Mouse (Mus musculus): Measurements from ENCODE around the gene Wdr24. TPM values are rescaled to one million over a fixed set of nuclear protein-coding genes. Genes with fewer than 3 reads are reported as not detected.

The Wdr24 gene
- total and polyA plus RNA-seq, 2 experiments from 2014 or later = 22.6 to 39.7 TPM

DNA sequence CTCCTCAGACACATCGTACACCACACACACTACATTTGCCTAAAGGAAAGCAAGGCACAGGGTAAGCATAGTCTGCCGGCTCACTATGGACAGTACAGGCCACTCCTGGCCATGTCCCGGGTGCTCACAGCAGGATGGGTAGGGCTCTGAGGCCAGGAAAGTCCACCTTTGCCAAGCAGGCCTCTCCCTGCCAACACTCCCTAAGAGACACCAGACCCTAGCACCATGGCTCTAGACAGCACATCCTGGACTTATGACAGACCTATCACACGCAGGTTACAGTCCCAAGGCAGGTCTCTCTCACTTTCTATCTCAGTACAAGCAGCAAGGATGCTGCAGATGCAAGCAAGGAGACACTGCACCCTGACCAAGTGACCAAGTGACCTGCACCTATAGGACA is 19.7 kb downstream of the Wdr24 start:
- WGBS = 91% methylated on average over 4 of the region's 4 CpGs
- H3K4me2 ChIP-seq (ENCODE audit: low read depth, low read length) = peak overlapping the region; percentile 67
- peaks cover 37% of the 10 kb centered on the region for H3K36me3 ChIP-seq (ENCODE audit: insufficient read depth, low read length)
- ATAC-seq = no peak
- peaks cover 7% of the 10 kb centered on the region; the same call in 1 of the 2 replicates for H3K4me1 ChIP-seq (ENCODE audit: insufficient read depth, low read length)
- no peak overlapping the region for H3K27ac ChIP-seq
- DNase-seq (ENCODE audit: low spot score) = no peak
- peak overlapping the region; percentile 75 for H3K9ac ChIP-seq (replicated peaks; ENCODE audit: low read length)
- no peak for TF ChIP-seq CTCF (IDR thresholded peaks at IDR 0.05; ENCODE audit: low read depth)
- H3K4me3 ChIP-seq (ENCODE audit: low read length) = peak overlapping the region; percentile 83
- H3K27me3 ChIP-seq (ENCODE audit: insufficient read depth, low read length) = no peaks in the 10 kb centered on the region
- H3K9me3 ChIP-seq (ENCODE audit: low read length) = no peaks in the 10 kb centered on the region

DNA sequence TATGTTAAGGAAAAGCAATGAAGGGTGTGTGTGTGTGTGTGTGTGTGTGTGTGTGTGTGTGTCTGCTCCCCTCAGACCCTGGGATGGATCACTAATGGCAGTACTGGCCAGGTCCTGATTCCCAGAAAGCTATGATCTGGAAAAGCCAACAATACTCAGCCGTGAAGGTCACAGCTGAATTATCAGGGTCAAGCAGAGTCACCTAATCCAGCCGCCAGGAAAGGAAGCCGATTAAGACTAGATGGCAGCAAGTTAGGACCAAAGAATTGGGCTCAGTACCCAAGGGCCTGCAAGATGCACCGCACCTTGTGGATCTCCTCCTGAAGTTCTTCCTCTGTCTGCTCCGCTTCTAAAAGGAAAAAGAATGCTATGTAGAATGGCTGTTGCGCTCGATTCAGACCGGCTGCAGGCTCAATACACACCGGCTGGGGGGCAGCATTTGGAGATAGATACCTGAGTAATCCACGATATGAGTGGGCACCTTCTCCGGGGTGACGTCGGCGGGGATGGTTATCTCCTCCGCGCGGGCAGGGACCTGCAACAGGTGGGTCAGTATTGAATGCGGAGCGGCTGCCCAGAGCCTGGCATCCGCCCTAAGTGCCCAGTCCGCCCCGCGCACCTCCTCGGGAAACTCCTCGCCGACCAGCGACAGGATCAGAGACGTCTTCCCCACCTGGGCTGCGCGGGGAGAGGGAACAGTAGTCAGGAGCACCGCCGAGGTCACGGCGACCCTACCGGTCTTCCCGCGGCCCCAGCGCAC is 20.4 kb downstream of the Wdr24 start:
- no peak for TF ChIP-seq CTCF (IDR thresholded peaks at IDR 0.05; ENCODE audit: low read depth)
- Histone ChIP-seq H3K9ac (replicated peaks; ENCODE audit: low read length) (peak overlapping the region; percentile 75), H3K9me3 (ENCODE audit: low read length) (no peaks in the 10 kb centered on the region), H3K36me3 (ENCODE audit: insufficient read depth, low read length) (peaks cover 36% of the 10 kb centered on the region), H3K27me3 (ENCODE audit: insufficient read depth, low read length) (no peaks in the 10 kb centered on the region), H3K27ac (peak overlapping the region; percentile 83), H3K4me2 (ENCODE audit: low read depth, low read length) (peak overlapping the region; percentile 67), H3K4me1 (ENCODE audit: insufficient read depth, low read length) (peaks cover 7% of the 10 kb centered on the region; the same call in 1 of the 2 replicates), H3K4me3 (ENCODE audit: low read length) (peak overlapping the region; percentile 83)
- DNase-seq (ENCODE audit: low spot score) (peak; percentile 32), ATAC-seq (no peak)
- WGBS = 3% methylated on average over 37 of the region's 38 CpGs

DNA sequence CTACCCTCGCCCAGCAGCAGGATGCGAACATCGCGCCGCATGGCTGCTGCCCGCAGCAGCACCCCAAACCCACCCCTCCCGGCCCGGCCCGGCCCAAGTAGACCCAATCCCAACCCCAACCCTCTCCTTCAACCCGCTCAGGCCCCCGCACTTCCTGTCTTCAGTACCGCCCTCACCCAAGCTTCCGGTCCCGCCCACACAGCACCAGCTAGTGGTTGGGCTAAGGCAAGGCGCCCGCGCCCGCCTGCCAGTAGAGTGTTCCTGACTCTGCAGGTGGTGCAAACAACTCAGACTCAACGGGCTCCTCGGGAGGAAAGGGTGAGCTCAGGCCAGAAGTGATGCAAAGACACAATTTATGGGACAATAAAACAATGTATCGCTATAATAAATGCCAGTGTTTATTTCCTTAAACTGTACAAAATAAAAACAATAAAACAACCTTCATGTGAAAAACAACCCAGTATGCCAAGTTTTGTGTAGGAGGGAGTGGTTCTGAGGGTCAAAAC is 21.0 kb downstream of the Wdr24 start, which contains the start of gene Rhot2:
TSS of gene Rhot2 (minus strand) at position 456 of the 506 bp plus-strand sequence.
- H3K36me3 ChIP-seq (ENCODE audit: insufficient read depth, low read length) = peaks cover 30% of the 10 kb centered on the region
- TF ChIP-seq CTCF (IDR thresholded peaks at IDR 0.05; ENCODE audit: low read depth) = peak; percentile 82
- peak; percentile 95 for ATAC-seq

GRCm38 (mm10) chr17:25860229-25860628 is 36.8 kb downstream of the Wdr24 start:
- Histone ChIP-seq H3K4me2 (ENCODE audit: low read depth, low read length) (peak overlapping the region; percentile 82), H3K9ac (replicated peaks; ENCODE audit: low read length) (peak overlapping the region; percentile 72), H3K4me1 (ENCODE audit: insufficient read depth, low read length) (peaks cover 11% of the 10 kb centered on the region), H3K27ac (no peak overlapping the region), H3K36me3 (ENCODE audit: insufficient read depth, low read length) (peaks cover 5% of the 10 kb centered on the region; the same call in 1 of the 2 replicates), H3K27me3 (ENCODE audit: insufficient read depth, low read length) (no peaks in the 10 kb centered on the region), H3K9me3 (ENCODE audit: low read length) (no peaks in the 10 kb centered on the region), H3K4me3 (ENCODE audit: low read length) (no peak overlapping the region)
- TF ChIP-seq CTCF (IDR thresholded peaks at IDR 0.05; ENCODE audit: low read depth) = no peak
- no peak for DNase-seq (ENCODE audit: low spot score)
- ATAC-seq = no peak
- 93% methylated on average over 6 of the region's 6 CpGs for WGBS

More for the DNA sequence above, 21.0 kb downstream of the Wdr24 start, which contains the start of gene Rhot2:
- Histone ChIP-seq H3K27me3 (ENCODE audit: insufficient read depth, low read length) (no peaks in the 10 kb centered on the region), H3K4me1 (ENCODE audit: insufficient read depth, low read length) (peaks cover 7% of the 10 kb centered on the region; the same call in 1 of the 2 replicates), H3K9me3 (ENCODE audit: low read length) (no peaks in the 10 kb centered on the region), H3K4me2 (ENCODE audit: low read depth, low read length) (peak within 1 kb of the TSS; percentile 67), H3K4me3 (ENCODE audit: low read length) (peak within 1 kb of the TSS; percentile 83), H3K9ac (replicated peaks; ENCODE audit: low read length) (peak within 1 kb of the TSS; percentile 75), H3K27ac (peak within 1 kb of the TSS; percentile 83)
- peak; percentile 96 for DNase-seq (ENCODE audit: low spot score)
- WGBS = 2% methylated on average over 17 of the region's 21 CpGs

DNA sequence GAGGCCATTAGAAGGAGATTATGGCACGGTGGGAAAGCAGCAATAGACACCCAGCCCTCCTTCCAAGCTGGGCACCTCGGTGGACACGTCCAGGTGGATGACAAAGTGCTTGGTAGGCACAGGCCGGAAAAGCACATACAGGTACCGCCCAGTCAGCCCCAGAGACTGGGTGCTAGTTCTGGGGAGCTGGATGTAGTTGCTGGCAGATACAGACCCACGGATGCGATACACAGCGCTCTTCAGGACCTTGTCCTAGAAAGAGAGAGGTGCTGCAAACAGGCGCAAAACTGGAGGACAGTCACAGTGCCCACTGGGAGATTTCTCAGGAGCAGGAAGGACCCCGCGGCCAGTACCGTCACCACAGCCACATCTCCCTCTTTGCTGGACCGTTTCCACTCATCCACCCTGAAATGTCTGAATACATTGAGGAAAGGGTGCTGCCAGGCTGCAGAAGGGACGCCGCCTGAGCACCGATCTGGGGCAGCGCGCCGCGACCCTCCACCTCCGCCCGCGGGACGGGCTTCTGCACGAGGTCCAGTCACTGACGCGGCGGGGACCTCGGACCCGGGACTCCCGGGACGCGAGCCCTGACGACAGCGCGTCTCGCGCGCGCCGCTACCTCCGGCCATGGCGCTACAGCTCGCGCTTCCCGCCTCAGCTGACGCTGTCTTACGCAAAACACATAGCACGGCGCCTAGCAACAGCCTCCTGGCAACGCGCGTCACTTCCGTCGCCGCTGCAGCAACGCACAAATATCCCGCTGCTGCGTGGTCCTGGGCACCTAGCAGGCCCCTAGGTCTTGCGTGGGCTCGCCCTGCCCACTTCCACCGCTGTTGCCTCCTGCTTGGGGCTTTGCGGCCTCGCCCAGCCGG is 37.6 kb downstream of the Wdr24 start, which contains the start of gene Wdr90:
TSS of gene Wdr90 (minus strand) at position 670 of the 872 bp plus-strand sequence.
- peaks cover 5% of the 10 kb centered on the region; the same call in 1 of the 2 replicates for H3K36me3 ChIP-seq (ENCODE audit: insufficient read depth, low read length)
- H3K4me1 ChIP-seq (ENCODE audit: insufficient read depth, low read length) = peaks cover 11% of the 10 kb centered on the region
- 3% methylated on average over 65 of the region's 65 CpGs for WGBS
- peak within 1 kb of the TSS; percentile 84 for H3K27ac ChIP-seq
- H3K4me2 ChIP-seq (ENCODE audit: low read depth, low read length) = peak within 1 kb of the TSS; percentile 82
- peak within 1 kb of the TSS; percentile 61 for H3K4me3 ChIP-seq (ENCODE audit: low read length)
- peak; percentile 98 for DNase-seq (ENCODE audit: low spot score)
- TF ChIP-seq CTCF (IDR thresholded peaks at IDR 0.05; ENCODE audit: low read depth) = peak; percentile 43
- H3K9me3 ChIP-seq (ENCODE audit: low read length) = no peaks in the 10 kb centered on the region
- peak; percentile 94 for ATAC-seq
- H3K9ac ChIP-seq (replicated peaks; ENCODE audit: low read length) = peak within 1 kb of the TSS; percentile 72
- H3K27me3 ChIP-seq (ENCODE audit: insufficient read depth, low read length) = no peaks in the 10 kb centered on the region
